Mouse (Mus musculus): ENCODE measurements around the gene Nfib. TPM values are rescaled to one million over a fixed set of nuclear protein-coding genes. Genes with fewer than 3 reads are reported as not detected.

Nfib gene
- total RNA-seq, 2 experiments from 2014 or later = 136 to 138 TPM

DNA sequence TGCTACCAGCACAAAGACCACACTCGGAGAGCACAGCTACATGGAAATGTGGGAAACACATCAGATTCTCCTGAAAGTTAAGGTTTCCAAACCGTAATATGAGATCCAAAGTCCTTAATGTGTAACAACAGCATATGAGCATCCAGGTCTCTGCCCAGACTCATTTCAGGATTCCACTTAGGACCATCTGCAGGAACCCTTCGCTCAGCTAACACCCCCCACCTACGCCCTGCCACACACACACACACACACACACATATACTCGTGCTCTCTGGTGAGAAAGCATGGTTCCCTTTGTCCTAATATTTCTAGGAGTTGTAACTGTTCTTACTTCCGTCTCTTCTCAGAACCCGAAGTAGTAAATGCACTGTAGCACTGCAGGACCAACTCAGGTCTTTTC lies 292.9 kb downstream of the Nfib start:
- no peak for DNase-seq
- intact Hi-C loops (cut with DNase I) = no loop called here

DNA sequence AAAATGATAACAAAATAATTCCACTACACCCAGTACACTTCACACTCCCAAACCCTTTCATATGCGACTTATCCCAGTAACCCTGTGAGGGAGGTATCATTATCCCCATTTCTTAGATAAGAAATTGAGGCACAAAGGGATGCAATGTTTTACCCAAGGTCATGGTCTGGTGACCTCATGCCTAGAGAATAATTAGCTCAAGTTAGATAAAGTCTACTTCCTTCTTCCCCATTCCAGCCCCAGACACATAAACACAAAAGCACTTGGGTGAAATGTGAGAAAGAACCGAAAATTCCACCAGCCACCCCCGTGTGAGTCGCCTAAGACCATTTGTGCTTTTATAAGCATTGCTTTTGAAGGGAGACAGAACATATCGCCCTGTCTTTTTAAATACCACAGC lies 293.6 kb downstream of the Nfib start:
- no peak for DNase-seq
- intact Hi-C loops (cut with DNase I) = no loop called here

DNA sequence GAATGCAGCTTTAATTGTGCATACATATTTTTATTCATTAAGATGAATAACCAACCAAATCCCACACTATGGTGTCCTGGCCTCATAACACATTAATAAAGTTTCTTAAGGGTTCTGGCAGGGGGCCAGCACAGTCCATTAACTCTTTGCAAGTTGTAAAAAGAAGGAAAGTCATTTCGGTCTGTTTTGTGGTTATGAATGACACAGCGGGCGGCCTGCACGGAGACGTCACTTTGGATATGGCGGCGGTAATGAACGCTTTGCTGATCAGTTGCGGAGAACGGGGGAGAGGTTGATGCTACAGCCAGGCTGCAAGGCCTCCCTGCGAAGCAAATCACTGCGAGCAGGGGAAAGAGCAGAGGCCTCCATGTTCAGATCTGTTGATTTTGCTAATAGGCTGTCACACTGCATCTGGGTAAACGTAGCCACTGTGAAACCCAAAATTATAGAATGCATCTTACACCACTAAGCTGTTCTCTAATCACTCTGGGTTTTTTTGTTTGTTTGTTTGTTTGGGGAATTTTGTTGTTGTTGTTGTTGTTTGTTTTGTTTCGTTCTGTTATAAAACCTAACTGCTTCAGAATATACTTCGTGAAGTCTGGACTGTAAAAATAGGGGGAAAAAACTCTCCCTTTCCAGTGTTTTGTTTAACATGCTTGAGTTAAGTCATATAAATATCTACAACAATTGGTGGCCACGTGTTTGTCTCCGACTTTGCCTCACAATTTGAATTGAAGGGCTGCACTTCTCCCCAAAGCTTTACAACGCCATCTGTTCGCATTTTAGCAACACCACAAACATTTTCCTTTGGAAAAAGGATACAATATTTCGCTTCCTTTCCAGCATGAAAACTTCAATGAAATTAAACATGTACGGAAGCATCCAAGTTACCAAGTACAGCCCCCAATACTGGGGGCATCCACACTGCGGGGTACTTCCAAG lies 296.8 kb downstream of the Nfib start:
- no peak for DNase-seq

DNA sequence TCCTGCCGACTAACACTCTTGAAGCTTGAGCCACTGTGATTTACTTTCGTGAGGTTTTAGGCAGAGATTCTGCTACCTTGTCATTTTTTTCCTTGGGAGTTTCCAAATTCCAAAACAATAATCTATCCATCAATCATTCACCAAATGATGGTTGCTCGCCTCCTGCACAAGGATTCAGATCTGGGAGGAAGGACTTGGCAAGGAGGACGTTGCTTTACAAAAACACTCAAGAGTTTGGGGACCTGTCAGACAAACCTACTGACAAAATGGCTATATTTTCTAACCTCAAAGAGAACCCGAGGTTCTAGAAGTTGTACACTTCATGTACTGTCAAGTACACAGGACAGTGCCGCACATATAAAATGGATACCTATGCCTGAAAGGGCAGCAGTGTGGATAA lies 299.0 kb downstream of the Nfib start:
- intact Hi-C loops (cut with DNase I) = no loop called here
- no peak for DNase-seq

More for the DNA sequence above, 296.8 kb downstream of the Nfib start:
- intact Hi-C loops (cut with DNase I) = no loop called here

DNA sequence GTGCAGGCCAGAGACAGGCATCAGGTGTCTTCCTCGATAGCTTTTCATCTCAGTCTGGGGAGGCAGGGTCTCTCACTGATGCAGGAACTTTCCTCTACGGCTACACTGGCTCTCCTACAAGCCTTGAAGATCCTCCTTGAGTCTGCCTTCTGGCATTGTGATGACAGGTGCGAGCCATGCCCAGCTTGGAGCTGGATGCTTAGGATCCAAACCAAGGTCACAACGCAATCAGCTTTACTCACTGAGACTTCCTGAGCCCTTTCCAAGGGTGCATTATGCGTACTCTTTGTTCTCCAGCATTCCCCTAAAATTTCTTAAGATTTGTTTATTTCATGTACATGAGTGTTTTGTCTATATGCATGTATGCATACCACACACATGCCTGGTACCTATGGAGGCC lies 299.8 kb downstream of the Nfib start:
- intact Hi-C loops (cut with DNase I) = loop anchor here (2.0 kb wide), 1 partner anchor 27 kb away; no protein-coding TSS in a partner anchor
- no peak for DNase-seq

DNA sequence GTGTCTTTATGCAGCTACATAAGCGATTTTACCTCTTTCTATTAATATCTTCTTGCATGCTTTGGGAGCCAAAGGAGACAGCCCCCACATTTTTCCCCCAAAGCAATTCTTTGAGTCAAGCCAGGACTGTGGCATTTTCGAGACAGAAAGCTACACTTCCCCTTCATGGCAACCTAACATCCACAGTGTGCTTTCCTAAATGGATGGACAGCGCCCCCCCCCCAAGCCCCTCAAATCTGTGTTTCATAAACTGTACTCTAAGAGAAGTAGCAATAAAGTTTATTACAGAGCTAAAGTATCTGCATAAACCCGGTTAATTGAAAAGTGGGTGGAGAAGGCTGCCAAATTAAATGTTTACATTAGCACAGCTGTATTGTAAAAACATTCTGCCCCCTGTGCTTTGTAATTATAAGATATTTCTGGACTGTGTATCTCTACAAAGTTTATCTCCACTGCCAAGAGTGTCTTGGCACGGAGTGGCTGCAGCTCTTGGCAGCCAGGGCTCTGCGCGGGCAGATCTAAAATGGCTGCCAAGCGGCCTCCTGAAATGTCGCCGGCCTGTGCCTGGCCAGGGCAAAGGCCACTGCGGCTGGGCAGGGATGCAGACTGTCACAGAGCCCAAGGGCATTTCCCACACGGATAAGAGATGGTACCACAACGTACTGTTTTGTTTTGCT lies 301.4 kb downstream of the Nfib start:
- intact Hi-C loops (cut with DNase I) = loop anchor here (2.0 to 5.0 kb wide), 2 partner anchors 29 to 87 kb away; no protein-coding TSS in a partner anchor
- DNase-seq = peak; percentile 71 to 81

DNA sequence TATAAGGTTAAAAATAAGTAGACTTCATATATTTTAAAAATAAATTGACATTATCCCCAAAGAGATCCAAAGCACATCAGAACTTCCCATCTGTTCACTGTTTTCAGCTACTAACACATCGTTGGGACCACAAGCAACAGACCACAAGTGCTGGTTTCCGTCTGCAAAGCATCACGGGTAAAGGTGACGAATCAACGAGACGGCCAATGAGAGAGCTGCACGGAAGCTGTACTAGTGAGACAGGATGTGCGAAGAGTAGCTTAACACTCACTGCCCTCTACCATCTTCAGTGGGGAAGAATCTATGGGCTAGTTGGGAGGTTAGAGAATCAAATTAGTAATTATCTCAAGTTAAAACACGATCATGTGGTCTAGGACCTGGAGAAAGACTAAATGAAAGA lies 302.9 kb downstream of the Nfib start:
- DNase-seq = no peak
- intact Hi-C loops (cut with DNase I) = loop anchor here (5.0 kb wide), 1 partner anchor 85 kb away; no protein-coding TSS in a partner anchor

DNA sequence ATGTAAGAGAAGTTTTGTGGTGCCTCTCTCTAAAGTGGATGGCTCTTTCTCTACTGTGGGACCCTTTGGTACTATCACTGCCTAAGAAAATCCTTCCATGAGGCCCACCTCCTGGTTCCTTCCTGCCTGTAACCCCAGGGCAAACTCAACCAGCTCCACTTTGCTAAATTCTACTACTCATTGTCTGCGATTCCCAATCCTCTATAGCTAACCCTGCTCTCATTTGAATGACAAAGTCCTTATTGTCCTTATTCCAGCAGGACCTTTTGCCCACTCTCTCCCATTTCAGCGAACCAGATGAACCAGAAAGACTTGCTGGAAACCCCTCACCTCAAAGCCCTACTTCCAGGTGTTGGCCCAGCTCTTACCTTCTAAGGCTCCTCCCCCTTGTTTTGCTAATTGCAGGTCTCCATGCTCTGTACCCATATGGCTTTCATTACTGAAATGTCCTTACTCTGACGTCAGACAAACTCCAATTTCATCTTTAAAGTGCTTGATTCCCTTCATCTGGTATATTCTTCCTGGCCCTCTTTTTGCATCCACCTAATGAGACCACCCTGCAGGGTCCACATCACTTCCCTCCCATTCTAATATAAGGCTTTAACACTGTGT lies 304.0 kb downstream of the Nfib start:
- no peak for DNase-seq
- intact Hi-C loops (cut with DNase I) = loop anchor here (2.0 to 5.0 kb wide), 2 partner anchors 84 to 99 kb away; no protein-coding TSS in a partner anchor

DNA sequence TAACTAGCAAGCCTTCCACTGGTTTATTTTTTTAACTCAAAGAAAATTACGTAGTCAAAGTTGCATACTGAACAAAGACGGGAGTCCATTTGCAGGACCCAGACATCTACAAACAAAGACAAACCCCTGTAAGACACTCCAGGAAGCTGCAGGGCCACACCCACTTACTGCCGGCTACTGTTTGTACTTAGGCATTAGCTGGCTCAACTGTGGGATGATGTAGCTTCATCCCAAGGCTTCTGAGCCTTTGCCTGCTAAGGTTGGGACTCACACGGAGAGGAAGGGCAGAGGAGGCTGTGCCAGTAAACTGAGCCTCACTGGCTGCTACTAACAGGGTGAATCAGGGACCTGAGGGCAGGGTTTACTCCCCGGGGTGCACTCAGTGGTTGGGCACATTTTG lies 305.0 kb downstream of the Nfib start:
- intact Hi-C loops (cut with DNase I) = loop anchor here (2.0 to 5.0 kb wide), 2 partner anchors 83 to 100 kb away; no protein-coding TSS in a partner anchor

DNA sequence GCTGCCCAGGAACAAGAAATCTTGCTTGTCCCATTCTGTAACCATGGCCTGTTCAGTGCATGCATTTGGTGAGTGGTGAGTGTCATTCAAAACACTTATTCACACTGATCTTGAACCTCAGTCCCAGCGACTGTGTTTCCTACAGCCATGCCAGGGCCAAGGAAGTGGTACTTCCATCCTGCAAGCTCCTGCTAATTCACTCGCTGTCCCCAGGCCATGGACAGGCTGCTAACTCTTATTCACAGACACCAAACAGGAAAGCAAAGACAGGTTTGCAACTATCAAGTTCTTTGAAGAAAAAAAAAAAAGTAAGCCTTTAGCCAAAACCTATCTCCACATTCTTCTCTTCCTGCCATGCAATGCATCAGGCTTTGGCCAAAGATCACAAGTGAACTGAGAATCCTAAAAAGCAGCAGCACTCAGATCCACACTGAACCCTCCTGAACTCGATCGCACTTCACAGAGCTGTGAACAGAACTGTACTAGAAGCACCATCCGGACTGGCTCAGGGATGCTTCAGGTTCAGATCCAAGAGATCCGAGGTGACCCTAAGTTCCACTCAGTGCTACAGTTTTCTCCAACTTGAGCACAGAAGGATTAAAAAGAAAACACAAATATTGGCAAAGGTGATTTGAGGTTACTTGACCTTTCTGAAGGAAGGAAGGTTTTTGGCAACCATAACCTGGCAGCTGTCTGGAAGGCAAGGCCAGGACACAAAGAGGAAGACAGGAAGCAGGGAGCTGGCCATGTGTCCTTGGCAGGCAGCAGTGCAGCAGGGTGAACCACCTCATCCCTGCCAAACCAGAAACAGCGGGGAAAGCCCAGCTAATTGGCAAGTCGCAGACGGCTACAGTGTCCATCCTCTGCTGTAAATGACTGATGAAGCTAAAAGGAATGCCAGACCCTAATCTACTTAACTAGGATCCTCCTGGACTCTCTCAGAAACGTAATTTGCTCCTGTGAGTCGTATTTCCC lies 305.9 kb downstream of the Nfib start:
- peak; percentile 70 to 78 for DNase-seq
- intact Hi-C loops (cut with DNase I) = loop anchor here (2.0 to 5.0 kb wide), 2 partner anchors 82 to 101 kb away; no protein-coding TSS in a partner anchor

More for the DNA sequence above, 305.0 kb downstream of the Nfib start:
- peak in 1 of 2 experiments; percentile 37 for DNase-seq

DNA sequence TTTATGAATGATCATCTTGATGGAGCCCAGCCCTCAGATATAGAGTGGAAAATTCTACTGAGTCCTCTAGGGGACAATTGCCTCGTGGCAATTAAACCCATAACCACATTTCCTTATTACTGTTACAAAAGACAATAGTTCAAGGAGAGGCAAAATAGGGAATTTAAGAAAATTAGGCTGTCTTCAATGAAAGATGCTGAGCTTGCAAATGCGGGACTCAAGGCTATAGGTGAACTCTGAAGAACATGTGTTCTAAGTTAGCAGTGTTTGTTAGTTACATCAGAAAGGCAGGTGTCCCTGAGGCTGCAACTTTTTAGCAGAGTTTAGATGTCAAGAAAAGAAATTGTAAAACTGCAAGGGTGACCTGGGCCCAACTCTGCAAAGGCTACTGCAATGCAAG lies 307.3 kb downstream of the Nfib start:
- no peak for DNase-seq
- intact Hi-C loops (cut with DNase I) = no loop called here

DNA sequence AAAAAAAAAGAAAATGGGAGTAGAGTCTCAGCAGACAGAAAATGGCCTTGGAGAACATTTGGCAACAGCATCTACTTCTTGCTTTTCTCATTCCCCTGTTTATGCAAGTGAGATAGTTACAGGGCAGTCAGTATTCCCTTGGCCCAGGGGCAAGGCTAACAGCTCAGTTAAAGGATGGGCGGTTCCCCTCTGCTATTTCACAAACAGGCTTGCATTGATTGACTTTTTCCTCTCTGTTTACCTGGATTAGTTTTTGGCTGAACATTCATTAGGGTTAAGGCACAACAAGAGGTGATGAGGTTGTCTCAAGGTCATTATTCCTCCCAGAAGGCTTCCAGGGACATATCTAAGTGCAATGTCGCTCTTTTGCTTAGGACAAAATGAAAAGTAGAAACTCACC lies 308.7 kb downstream of the Nfib start:
- intact Hi-C loops (cut with DNase I) = no loop called here
- no peak for DNase-seq

DNA sequence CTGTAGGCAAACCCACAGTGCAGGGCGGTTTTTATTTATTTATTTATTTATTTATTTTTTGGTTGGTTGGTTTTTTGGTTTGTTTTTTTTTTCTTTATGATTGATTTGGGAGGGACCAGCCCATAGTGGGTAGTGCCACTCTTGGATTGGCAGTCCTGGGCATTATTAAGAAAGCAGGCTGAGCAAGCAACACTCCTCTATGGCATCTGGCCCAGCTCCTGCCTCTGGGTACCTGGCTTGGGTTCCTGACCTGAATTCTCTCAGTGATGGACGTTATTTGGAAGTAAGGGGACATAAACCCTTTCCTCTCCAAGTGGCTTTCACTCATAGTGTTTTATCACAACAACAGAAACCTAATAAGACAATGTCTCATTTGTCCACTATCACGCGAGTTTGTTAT lies 309.5 kb downstream of the Nfib start:
- DNase-seq = no peak
- intact Hi-C loops (cut with DNase I) = no loop called here

DNA sequence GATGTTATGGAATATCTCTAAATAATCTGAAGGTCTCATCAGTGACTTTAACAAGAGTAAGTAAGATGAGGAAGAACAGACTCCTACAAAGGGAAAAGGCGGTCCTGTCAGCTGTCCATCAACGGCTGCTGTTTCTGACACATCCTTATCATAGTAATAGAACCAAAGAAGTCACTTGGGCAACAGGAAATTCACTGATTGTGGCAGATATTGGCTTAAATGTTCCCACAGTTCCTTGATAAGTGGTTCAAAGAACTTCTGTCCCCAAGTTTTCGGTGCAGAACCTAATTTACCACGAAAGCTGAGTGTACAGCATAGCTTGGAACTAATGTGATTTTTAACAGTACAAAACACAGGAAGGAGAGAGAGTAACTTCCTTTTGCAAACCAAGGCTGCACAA lies 311.2 kb downstream of the Nfib start:
- DNase-seq = no peak
- intact Hi-C loops (cut with DNase I) = no loop called here

DNA sequence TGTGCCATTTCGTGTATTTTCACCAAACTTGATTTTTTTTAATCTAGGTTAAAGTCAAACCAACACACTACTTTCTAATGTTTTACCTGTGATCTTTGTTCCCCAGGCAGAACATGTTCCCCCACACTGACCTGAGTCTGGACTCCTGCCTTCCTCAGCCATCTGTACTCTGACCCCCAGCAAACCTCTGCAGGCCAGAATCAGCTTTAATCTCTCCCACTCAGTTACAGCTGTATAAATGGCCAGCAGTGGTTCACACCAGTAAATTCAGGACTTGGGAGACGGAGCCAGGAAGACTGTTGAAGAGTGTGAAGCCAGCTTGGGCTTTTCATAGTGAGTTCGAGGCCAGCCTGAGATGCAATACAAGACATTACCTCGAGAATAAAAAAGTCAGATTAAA lies 312.5 kb downstream of the Nfib start:
- intact Hi-C loops (cut with DNase I) = no loop called here
- DNase-seq = no peak

DNA sequence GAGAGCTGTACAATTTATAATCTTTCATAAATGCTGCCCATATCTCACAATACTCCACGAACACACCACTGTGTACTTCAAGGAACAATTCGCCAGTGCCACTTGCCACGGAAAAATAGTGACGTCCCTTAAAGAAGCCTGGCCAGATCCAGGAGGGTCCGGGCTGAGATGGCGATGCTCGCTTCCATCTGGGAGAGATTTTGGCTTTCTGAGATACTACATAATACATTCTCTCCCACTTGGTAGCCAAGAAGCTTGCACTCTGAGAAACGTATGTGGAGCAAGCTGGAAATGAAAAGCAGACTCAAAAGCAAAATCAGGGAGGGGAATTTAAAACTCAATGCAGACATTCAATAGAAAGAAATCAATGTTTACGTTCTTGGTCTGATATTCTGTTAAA lies 313.1 kb downstream of the Nfib start:
- no peak for DNase-seq
- intact Hi-C loops (cut with DNase I) = no loop called here

DNA sequence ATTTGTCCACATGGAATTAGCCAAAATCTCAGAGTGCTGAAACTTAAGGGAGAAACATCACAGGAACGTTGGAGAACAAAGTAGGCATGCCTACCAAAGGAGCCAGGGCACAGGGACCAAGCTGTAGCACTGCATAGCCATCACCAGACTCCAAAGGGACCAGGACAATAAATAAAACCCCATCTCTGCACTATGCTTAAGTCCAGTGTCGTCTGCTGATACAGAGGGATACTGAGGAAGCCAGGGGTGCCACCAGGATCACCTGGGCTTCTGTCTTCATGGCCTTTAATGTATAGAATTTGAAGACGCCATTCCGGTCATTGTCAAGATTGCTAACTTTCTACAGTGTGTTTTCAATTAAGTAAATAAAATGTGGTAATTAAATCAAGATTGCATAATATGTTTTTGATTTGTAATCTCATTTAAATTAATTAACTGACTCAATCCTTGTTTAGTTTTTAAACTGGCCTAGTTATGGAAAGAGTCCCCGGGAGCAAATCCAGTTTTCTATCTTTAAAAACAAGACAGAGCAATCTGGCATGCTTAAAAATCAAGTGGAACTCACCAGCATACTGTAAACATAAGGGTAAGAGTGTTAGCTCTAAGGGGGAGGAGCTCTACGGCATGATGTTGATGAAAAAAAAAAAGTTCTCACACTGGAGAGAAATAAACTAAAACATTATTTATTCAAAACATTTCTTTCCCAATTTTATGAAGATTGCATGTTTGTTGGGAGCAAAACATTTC lies 313.7 kb downstream of the Nfib start:
- intact Hi-C loops (cut with DNase I) = no loop called here
- no peak for DNase-seq

DNA sequence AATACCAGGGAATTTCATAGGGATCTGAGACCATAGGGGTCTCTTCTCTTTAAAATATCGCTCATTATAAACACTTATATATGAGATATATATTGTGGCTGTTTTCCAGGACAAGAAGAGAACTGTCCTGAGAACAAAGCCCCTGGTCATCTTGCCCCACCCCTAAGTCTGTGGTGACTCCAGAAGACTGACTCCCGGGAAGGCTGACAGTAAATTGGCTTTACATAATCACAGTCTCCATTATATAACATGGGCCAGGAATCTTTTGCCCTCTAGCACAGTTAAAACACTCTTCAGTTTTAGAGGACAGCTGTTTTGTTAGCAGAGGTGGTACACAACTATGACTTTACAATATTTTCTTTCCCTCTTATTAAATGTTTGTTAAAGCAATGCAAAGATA lies 315.0 kb downstream of the Nfib start:
- intact Hi-C loops (cut with DNase I) = no loop called here
- DNase-seq = no peak

DNA sequence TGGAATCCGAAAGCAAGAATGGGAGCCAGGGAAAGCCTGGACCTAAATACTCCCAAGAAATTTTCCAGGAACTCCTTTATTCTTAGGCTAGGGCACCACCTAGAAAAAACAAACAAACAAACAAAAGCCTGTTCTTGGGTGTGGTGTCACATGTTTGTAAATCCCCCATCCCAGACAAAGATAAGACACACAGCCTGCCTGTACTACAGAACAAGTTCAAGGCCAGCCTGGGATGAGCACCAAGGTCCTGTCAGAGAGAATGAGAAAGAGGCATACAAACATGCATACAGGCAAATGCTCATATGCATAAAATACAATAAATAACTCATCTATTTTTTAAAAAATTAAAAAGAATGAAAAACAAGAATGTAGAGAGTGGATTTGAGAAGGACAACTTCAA lies 315.7 kb downstream of the Nfib start:
- intact Hi-C loops (cut with DNase I) = no loop called here
- no peak for DNase-seq

All from heart, postnatal 14 days (tissue).